ENCODE assay signal across 8 mouse cellular contexts in genomic region chr11:115779038-115779571, GRCm38 (mm10). TPM values are rescaled to one million over a fixed set of nuclear protein-coding genes. Genes with fewer than 3 reads are reported as not detected.
DNase-seq lines count a peak whose midpoint lies in the region; ATAC-seq and TF ChIP-seq lines count a peak whose summit lies in the region.

No protein-coding gene starts in this region.

- ATAC-seq in forebrain, postnatal 0 days = peak; percentile 82
- ATAC-seq in hematopoietic stem cell, adult 5-6 weeks (replicated peaks in 1 of 2; ENCODE audit: insufficient read depth in 1 of 2, low FRiP score in 2 of 2, low TSS enrichment in 1 of 2, low read depth in 1 of 2, poor library complexity in 2 of 2, severe bottlenecking in 2 of 2) = peak; percentile 71 to 86
- peak; percentile 98 for ATAC-seq in lung, postnatal 0 days

- WGBS in bone marrow, adult 2 months = 14% methylated on average over 9 of the region's 9 CpGs
- WGBS in forebrain, postnatal 0 days = 12% methylated on average over 9 of the region's 9 CpGs
- 3% methylated on average over 9 of the region's 9 CpGs for WGBS in lung, postnatal 0 days

- H3K36me3 ChIP-seq in E14TG2a.4 (ENCODE audit: insufficient read depth, low read length) = no peaks in the 10 kb centered on the region
- H3K36me3 ChIP-seq in forebrain, postnatal 0 days (ENCODE audit: insufficient read depth) = no peaks in the 10 kb centered on the region; the same call in 1 of the 2 replicates
- no peaks in the 10 kb centered on the region for H3K36me3 ChIP-seq in lung, postnatal 0 days (ENCODE audit: insufficient read depth, low read length)

- no peak overlapping the region for H3K9ac ChIP-seq in forebrain, postnatal 0 days
- no peak overlapping the region for H3K9ac ChIP-seq in lung, postnatal 0 days (replicated peaks; ENCODE audit: low read depth)

- no peaks in the 10 kb centered on the region for H3K9me3 ChIP-seq in E14TG2a.4 (ENCODE audit: low read length)
- no peaks in the 10 kb centered on the region for H3K9me3 ChIP-seq in forebrain, postnatal 0 days (ENCODE audit: low read length)
- H3K9me3 ChIP-seq in lung, postnatal 0 days (ENCODE audit: low read length) = no peaks in the 10 kb centered on the region

- no peak for TF ChIP-seq POLR2A in bone marrow, adult 2 months (IDR thresholded peaks at IDR 0.05; ENCODE audit: borderline replicate concordance, control insufficient read depth, low read depth, low read length)

- peak overlapping the region; percentile 29; the same call in 1 of the 2 replicates for H3K4me3 ChIP-seq in E14TG2a.4 (replicated peaks; ENCODE audit: low read length)
- H3K4me3 ChIP-seq in bone marrow, adult 2 months (replicated peaks; ENCODE audit: control insufficient read depth, low read depth, low read length) = no peak overlapping the region
- no peak overlapping the region for H3K4me3 ChIP-seq in forebrain, postnatal 0 days (ENCODE audit: low read depth, low read length)
- H3K4me3 ChIP-seq in lung, postnatal 0 days (ENCODE audit: low read depth, low read length) = no peak overlapping the region

- DNase-seq in forebrain, postnatal 0 days = peak; percentile 50
- DNase-seq in layer of hippocampus, adult 8-10 months (ENCODE audit: low spot score in 2 of 2) = peak; percentile 48 to 77
- DNase-seq in lung, postnatal 0 days (ENCODE audit: low spot score) = peak; percentile 97
- DNase-seq in retina, postnatal 1 day = peak; percentile 84
- DNase-seq in urinary bladder, postnatal 25 days (ENCODE audit: low spot score) = peak; percentile 64

- no peak overlapping the region for H3K4me2 ChIP-seq in forebrain, postnatal 0 days (ENCODE audit: low read depth)
- peak overlapping the region; percentile 21; the same call in 1 of the 2 replicates for H3K4me2 ChIP-seq in lung, postnatal 0 days (replicated peaks; ENCODE audit: low read depth, low read length)

- H3K27me3 ChIP-seq in E14TG2a.4 (ENCODE audit: insufficient read depth, low read length) = peaks cover 4% of the 10 kb centered on the region; the same call in 1 of the 2 replicates
- H3K27me3 ChIP-seq in forebrain, postnatal 0 days (ENCODE audit: insufficient read depth, low read length) = no peaks in the 10 kb centered on the region
- H3K27me3 ChIP-seq in lung, postnatal 0 days (replicated peaks; ENCODE audit: insufficient read depth, low read length) = no peaks in the 10 kb centered on the region

- TF ChIP-seq EP300 in lung, postnatal 0 days (IDR thresholded peaks at IDR 0.05) = peak; percentile 86

- H3K27ac ChIP-seq in bone marrow, adult 2 months (ENCODE audit: control insufficient read depth, insufficient read depth, low read depth, low read length, poor library complexity) = peak overlapping the region; percentile 30
- peak overlapping the region; percentile 35; the same call in 1 of the 2 replicates for H3K27ac ChIP-seq in forebrain, postnatal 0 days (ENCODE audit: low read depth, low read length)
- peak overlapping the region; percentile 90 for H3K27ac ChIP-seq in lung, postnatal 0 days (ENCODE audit: low read length)

- H3K4me1 ChIP-seq in E14TG2a.4 (replicated peaks; ENCODE audit: low read depth, low read length) = peaks cover 77% of the 10 kb centered on the region
- no peaks in the 10 kb centered on the region; the same call in 1 of the 2 replicates for H3K4me1 ChIP-seq in bone marrow, adult 2 months (ENCODE audit: control insufficient read depth, insufficient read depth, low read length)
- peaks cover 14% of the 10 kb centered on the region for H3K4me1 ChIP-seq in forebrain, postnatal 0 days (ENCODE audit: insufficient read depth)
- H3K4me1 ChIP-seq in lung, postnatal 0 days (ENCODE audit: insufficient read depth, low read depth, low read length) = peaks cover 20% of the 10 kb centered on the region

- TF ChIP-seq CTCF in E14TG2a.4 (conservative IDR thresholded peaks at IDR 0.05; ENCODE audit: low read length) = no peak
- no peak for TF ChIP-seq CTCF in bone marrow, adult 2 months (IDR thresholded peaks at IDR 0.05; ENCODE audit: control insufficient read depth, insufficient read depth, low read length)
- TF ChIP-seq CTCF in forebrain, postnatal 0 days (IDR thresholded peaks at IDR 0.05; ENCODE audit: low read depth) = no peak
- TF ChIP-seq CTCF in lung, postnatal 0 days (IDR thresholded peaks at IDR 0.05) = no peak

RNA-seq across cellular contexts. Expression of gene Tmem94, which starts 13.9 kb away (rescaled TPM):
- 12.0 and 25.5 TPM in 2 replicates for polyA plus RNA-seq in bone marrow, adult 2 months (2011; ENCODE audit: insufficient read depth, insufficient read length, low replicate concordance, missing spikeins)
- total RNA-seq in forebrain, postnatal 0 days (2014; rRNA removed) = 16.7 and 19.3 TPM in 2 replicates
- polyA plus RNA-seq in forebrain, postnatal 0 days (2015; fragmentation: Nextera tagmentation; extraction: Ambion mirVana) = 12.1 and 14.9 TPM in 2 replicates
- total RNA-seq in hematopoietic stem cell, adult 5-6 weeks (2017) = 10.9 and 33.5 TPM in 2 replicates
- total RNA-seq in layer of hippocampus, adult 8-10 months (2022) = 10 to 100 TPM; 49.7 to 64.2 (median 52.3) TPM
- 17.0 and 19.4 TPM in 2 replicates for polyA plus RNA-seq in lung, postnatal 0 days (2015; fragmentation: Nextera tagmentation; extraction: Ambion mirVana)

RNA-seq across cellular contexts. Expression of gene Caskin2, which starts 34.3 kb away (rescaled TPM):
- polyA plus RNA-seq in bone marrow, adult 2 months (2011; ENCODE audit: insufficient read depth, insufficient read length, low replicate concordance, missing spikeins) = 4.2 and 6.7 TPM in 2 replicates
- total RNA-seq in forebrain, postnatal 0 days (2014; rRNA removed) = 14.5 and 14.7 TPM in 2 replicates
- polyA plus RNA-seq in forebrain, postnatal 0 days (2015; fragmentation: Nextera tagmentation; extraction: Ambion mirVana) = 4.5 and 6.1 TPM in 2 replicates
- total RNA-seq in hematopoietic stem cell, adult 5-6 weeks (2017) = 3.7 and 5.0 TPM in 2 replicates
- total RNA-seq in layer of hippocampus, adult 8-10 months (2022) = 10 to 100 TPM; 17.1 to 21.7 (median 20.0) TPM
- polyA plus RNA-seq in lung, postnatal 0 days (2015; fragmentation: Nextera tagmentation; extraction: Ambion mirVana) = 17.5 and 17.9 TPM in 2 replicates

RNA-seq across cellular contexts. Expression of gene Tsen54, which starts 35.4 kb away (rescaled TPM):
- polyA plus RNA-seq in bone marrow, adult 2 months (2011; ENCODE audit: insufficient read depth, insufficient read length, low replicate concordance, missing spikeins) = 10.3 and 11.6 TPM in 2 replicates
- 23.5 and 25.5 TPM in 2 replicates for total RNA-seq in forebrain, postnatal 0 days (2014; rRNA removed)
- polyA plus RNA-seq in forebrain, postnatal 0 days (2015; fragmentation: Nextera tagmentation; extraction: Ambion mirVana) = 16.8 and 18.1 TPM in 2 replicates
- 23.5 and 28.7 TPM in 2 replicates for total RNA-seq in hematopoietic stem cell, adult 5-6 weeks (2017)
- 10 to 100 TPM; 12.5 to 18.7 (median 16.9) TPM for total RNA-seq in layer of hippocampus, adult 8-10 months (2022)
- 18.2 and 19.9 TPM in 2 replicates for polyA plus RNA-seq in lung, postnatal 0 days (2015; fragmentation: Nextera tagmentation; extraction: Ambion mirVana)

RNA-seq across cellular contexts. Expression of gene Llgl2, which starts 44.7 kb away (rescaled TPM):
- 2.2 and 13.7 TPM in 2 replicates for polyA plus RNA-seq in bone marrow, adult 2 months (2011; ENCODE audit: insufficient read depth, insufficient read length, low replicate concordance, missing spikeins)
- total RNA-seq in forebrain, postnatal 0 days (2014; rRNA removed) = 2.7 and 4.0 TPM in 2 replicates
- polyA plus RNA-seq in forebrain, postnatal 0 days (2015; fragmentation: Nextera tagmentation; extraction: Ambion mirVana) = 0.72 and 1.1 TPM in 2 replicates
- total RNA-seq in hematopoietic stem cell, adult 5-6 weeks (2017) = 5.9 and 6.5 TPM in 2 replicates
- total RNA-seq in layer of hippocampus, adult 8-10 months (2022) = 1 to 10 TPM; 1.6 to 4.2 (median 2.4) TPM
- 66.0 and 70.1 TPM in 2 replicates for polyA plus RNA-seq in lung, postnatal 0 days (2015; fragmentation: Nextera tagmentation; extraction: Ambion mirVana)

Comparison
In these comparisons a context has a peak if more than half of its experiments do, and no peak if none do; other contexts are left out.
1. H3K27ac ChIP-seq: peak in every context shown above with its lines; median percentile 90 in lung, postnatal 0 days; 35 in forebrain, postnatal 0 days; 30 in bone marrow, adult 2 months.